Mouse (Mus musculus): ENCODE results near the gene Mri1.

Mri1 gene

DNA sequence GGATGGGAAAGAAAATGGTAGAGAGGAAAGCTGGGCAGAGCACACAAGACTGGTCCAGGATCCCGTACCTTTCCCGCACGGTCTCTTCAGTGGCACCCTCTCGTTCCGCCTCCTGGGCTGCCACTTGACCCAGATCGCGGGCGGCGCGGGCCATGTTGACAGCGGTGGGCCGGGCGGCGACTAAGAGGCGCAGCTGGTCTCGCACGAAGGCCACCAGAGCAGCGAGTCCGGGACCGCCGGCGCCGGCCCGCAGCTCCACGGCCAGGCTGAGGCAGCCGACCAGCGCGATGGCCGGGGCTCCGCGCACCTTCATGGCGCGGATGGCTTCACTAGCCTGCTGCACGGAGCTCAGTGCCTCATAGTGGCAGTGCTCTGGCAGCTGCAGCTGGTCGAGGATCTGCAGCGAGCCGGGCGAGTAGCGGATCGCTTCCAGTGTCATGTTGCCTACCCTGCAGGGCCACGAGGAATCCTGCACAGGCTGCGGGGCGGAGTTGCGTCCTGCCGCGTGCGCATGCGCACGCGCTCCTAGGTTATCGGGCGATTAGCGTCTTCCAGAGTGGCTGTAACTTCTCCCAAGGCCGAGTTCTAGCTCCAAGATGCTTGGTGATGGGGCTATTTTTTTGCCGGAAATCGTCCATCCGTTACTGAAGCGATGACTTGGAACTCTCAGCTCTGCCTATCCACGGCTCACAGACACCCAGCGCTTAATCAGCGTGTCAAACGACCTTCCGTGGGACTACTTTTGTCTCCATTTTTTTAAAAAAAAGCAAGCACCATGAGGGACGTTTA, at the start of gene Mri1:
Gene Mri1, minus strand, starts transcription at position 505 of the 789 bp plus-strand sequence.
- peak; percentile 94 for DNase-seq

DNA sequence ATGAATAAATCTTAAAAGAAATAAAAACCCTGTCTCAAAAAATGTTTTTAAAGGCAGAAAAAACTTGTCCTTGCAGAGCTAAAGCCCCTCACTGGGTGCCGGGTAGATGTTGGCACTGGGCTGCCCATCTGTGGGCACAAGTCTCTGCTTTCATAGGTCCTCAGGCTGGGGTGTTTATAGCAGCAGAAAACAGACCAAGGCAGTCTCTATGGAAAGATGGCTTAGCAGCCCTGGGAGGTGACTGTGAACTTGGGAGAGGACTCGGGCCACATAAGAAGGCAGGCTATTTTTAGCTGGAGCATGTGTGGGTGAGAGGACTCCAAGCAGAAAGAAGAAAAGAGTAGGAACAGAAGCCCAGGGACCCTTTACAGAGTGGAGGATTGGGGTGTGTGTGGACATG, 46.8 kb upstream of the Mri1 start:
- DNase-seq, result no peak

DNA sequence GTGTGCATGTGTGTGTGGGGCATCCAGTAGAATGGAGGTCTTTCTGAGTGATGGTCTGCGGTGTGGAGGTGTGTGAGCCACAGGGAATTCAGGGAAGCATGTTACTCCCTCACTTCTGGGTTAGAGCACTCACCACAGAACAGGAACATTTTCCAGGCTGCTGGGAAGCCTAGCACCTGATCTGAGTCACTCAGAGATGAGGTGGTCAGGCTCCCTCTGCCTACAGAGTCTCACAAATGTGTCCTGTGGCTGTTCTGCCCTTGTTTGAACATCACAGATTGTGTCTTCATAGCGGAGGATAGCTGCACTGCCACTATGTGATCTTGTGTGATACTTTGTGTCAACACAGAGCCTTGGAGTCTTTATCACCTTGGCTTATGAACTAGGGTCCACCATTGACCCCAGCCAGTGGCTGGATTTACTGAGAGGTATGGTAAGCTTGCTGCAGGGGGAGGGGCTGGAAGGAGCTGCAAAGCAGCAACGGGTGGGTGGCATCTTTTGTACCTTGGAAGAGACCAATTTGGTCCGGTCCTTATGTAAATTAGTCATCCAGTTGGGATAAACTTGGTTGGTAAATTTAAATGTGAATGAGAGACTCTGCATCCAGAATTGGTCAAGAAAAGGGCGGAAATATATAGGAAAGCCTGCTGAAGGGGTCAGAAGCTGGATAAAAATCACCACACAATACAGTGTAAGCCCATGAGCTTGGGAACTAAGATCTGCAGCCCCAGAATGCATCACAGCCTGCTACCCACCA, 40.1 kb upstream of the Mri1 start:
- DNase-seq, result no peak

DNA sequence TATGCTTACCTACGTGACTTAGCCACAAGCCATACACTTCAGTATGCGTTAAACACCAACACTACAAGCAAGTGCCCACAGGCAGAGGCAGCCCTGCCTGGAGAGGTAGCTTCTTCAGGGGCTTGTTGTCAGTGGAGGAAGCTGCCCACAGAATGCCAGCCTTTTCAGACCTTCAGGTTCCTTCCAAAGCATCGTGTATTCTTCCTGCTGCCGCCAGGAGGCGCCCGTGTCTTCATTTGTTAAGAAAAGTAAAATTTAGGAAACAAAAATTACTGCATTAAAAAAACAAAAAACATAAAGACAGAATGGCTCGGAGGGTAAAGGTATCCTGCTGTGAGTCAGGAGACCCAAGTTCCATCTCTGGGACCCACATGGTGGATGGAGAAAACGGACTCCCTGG, 34.6 kb upstream of the Mri1 start:
- peak; percentile 61 for DNase-seq

DNA sequence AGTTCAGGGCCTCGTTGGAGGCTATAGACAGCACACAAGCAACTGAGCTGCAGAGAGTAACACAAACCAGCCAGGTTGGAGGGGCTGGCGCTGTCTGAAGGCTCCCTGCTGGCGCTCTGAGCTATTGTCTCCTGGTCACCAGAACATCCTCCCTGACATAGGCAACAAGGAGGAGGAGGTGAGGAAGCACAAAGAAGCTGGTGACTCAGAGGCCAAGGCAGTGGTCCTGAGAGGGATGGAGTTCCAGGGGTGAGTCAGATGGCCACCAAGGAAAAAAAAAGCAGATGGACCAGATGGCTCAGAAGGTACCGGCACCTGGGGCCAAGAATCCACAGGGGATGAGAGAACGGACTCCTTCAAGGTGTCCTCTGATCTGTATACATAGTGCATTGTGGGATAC, 34.0 kb upstream of the Mri1 start:
- DNase-seq, result no peak

DNA sequence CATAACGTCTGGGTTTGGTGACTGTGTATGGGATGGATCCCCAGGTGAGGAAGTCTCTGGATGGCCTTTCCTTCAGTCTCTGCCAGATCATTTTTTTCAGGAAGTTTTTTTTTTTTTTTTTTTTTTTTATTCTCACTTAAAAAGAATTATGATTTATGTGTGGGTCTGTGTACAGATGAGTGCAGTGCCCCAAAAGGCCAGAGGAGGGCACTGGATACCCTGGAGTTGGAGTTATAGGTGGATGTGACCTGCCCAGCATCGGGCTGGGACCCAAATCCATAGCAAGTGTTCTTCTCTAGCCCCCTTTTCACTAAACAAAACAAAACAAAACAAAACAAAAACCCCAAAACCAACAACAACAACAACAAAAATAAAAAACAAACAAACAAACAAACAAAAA, 31.8 kb upstream of the Mri1 start:
- no peak for DNase-seq

DNA sequence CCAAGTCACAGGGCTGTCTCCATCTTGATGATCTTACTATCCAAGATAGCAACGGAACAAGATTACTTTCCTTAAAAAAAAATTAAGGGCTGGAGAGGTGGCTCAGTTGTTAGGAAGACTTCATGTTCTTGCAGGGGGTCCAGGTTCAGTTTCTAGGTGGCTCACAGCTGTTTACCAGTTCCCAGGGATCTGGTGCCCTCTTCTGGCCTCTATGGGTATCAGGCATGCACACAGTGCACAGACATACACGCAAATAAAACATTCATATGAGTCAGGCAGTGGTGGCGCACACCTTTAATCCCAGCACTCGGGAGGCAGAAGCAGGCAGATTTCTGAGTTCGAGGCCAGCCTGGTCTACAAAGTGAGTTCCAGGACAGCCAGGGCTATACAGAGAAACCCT, 28.5 kb upstream of the Mri1 start:
- peak; percentile 45 for DNase-seq

DNA sequence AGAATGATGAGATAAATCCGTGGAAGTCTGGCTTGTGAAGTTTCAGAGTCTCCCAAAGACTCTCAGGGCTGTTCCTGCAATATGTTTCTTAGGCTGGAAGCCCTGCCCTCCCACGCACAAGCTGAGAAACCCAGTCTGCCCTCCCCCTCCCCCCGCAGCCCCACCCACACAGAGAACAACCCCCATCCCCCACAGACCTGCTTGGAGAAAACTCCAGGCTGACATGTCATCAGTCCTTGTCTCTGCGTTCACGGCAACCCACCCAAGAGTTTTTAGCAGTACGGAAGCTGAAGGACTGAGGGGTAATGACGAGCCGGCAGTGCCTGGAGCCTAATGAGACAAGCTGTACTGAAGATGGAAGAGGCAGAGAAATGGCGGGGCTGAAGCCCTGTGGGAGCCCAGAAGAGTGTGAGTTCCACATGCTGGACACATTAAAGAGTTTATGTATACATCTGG, 27.5 kb upstream of the Mri1 start:
- DNase-seq, result peak; percentile 38

DNA sequence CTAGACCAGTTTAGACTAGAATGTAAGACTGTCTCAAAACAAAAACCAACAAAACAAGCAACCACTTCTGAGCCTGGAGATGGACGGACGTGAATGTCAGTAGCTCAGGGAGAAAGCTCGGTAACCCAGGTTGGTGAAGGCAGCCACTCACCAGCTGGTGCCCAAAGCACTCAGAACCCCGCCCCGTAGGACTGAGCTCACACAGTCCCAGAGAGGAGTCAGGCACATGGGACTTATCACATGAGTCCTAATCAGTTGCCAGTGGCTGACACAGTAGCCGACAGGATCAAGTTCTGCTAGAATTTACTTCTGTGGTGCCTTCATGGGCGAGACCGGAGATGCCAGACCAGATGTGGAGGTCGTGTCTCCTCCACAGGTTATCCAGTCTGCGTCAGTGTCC, 23.7 kb upstream of the Mri1 start:
- no peak for DNase-seq

DNA sequence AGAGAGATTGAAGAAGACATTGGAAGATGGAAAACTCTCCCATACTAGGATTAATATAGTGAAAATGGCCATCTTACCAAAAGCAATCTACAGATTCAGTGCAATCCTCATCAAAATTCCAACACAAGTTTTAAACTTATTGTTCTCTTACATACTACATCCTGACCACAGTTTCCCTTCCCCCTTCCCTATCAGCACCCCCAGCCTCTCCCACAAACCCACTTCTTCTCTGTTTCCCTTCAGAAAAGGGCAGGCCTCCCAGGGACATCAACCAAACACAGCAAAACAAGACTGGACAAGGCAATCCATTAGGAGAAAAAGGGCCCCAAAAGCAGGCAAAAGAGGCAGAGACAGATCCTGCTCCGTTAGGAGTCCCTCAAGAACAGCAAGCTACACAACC, 19.3 kb upstream of the Mri1 start:
- DNase-seq, result no peak

DNA sequence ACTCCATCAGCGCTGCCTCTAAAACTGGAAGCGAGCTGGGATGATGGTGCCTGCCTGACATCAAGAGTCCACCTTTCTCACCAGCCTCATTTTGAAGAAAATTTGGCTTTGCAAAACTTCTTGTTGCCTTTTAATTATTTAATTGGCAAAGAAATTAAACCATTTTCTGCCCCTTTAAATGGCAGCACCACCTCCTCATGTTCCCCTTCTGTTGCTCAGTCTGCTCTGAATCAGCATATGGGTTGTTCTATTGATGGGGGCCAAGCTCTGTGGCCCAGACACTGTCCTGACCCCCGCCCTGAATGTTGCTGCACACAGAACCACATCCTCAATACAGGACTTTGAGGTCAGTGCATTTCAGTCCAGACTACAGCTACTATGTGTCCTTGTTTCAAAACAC, 16.8 kb upstream of the Mri1 start:
- no peak for DNase-seq

DNA sequence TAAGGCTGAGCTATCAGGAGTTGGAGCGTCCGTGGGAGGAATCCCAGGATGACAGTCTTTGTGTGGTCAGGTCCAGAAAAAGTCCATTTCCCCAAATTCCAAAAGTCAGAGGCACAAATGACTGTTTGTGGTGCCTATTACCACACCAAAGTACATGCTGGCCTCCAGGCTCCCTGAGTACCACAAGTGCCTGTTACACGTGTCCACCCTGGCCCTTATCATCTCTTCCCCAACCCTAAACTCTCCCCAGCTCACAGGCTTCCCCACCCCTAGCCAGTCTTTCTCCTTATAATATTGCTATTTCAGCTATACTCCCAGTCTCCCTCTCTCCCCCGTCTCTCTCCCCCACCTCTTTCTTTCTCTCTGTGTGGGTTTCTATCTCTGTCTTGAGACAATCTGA, 15.2 kb upstream of the Mri1 start:
- no peak for DNase-seq

DNA sequence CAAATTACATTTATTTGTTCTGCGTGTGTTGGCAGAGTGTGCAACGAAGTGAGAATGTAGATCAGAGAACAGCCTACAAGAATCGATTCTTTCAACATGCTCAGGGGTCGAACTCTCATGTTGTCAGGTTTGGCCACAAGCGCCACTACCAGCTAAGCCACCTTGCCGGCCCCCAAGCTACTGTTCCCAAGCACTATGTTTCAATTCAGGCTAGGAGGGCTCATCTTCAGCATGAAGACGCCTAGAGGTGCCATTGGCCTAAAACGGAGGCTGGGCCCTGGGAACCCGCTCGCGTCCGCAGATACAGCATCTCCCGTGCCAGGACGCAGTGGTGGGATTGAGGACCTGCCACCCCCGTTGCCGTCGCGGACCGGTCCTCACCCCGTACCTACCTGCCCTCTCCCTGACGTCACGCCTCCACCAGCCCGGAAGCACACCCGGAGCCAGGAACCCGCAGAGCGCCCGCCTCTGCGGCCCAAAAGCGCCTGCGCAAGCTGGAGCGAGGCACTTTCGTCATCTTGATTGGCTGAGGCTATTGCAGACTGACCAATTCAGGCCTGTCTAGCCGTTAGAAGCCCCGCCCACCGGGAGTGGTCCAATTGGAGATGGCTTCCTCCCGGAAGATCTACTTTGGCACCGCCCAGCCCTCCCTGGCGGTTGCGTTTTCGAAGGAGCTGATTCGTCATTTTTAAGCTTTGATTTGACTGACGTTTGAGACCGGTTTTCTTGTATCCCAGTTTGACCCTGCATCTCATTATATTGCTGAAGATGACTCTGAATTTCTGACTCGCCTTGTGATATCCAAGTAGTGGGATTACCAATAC, 13.0 kb upstream of the Mri1 start, which contains the start of gene Ccdc130:
Gene Ccdc130, minus strand, starts transcription at position 431 of the 824 bp plus-strand sequence.
- peak; percentile 100 for DNase-seq

DNA sequence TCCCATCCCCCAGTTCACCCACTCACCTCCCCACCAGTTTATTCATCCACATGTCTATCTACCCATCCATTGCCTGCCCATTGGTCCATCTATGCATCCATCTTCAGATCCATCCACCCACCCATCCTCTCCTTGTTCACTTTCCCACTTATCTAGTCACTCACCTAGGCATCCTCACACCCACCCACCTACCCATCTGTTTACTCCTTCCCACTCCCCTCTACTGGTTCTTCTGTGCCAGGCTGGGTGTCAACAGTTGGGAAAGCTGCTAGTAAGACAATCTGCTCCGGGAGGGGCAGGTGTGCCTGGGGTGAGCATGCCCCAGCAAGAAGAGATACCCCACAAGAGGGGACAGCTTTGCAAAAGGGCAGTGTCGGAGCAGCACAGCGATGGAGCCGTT, 4.0 kb upstream of the Mri1 start:
- no peak for DNase-seq

DNA sequence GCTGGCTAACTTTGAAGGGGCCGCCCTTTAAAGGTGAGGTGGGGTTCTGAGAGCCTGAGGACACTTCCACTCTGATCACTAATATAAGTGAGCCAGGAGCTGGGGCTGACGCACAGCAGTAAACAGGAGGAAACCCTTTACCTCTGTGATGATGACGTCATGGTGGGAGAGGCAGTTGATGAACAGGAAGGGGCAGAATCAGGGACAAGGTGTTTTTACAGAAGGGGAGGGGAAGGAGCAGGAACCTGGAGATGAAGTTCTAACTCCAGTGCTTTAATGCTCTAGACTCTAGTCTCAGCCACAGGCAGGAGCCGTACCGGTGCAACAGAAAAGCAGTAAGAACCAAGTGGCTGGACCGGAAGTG, 686 bp downstream of the Mri1 start:
- DNase-seq, result peak; percentile 37

DNA sequence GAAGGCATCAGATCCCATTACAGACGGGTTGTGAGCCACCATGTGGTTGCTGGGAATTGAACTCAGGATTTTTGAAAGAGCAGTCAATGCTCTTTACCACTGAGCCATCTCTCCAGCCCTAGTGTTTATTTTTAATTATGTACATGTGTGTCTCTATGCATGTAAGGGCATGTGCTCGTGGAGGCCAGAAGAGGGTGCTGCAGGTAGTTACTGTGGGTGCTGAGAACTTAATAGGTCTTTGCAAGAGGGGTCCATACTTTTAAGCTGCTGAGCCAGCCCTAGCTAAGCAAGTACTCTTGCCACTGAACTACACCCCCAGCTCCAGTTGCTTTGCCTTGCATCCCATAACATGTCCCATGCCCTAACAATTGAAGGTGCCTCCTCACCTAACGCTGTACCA, 1.3 kb downstream of the Mri1 start:
- DNase-seq, result no peak

DNA sequence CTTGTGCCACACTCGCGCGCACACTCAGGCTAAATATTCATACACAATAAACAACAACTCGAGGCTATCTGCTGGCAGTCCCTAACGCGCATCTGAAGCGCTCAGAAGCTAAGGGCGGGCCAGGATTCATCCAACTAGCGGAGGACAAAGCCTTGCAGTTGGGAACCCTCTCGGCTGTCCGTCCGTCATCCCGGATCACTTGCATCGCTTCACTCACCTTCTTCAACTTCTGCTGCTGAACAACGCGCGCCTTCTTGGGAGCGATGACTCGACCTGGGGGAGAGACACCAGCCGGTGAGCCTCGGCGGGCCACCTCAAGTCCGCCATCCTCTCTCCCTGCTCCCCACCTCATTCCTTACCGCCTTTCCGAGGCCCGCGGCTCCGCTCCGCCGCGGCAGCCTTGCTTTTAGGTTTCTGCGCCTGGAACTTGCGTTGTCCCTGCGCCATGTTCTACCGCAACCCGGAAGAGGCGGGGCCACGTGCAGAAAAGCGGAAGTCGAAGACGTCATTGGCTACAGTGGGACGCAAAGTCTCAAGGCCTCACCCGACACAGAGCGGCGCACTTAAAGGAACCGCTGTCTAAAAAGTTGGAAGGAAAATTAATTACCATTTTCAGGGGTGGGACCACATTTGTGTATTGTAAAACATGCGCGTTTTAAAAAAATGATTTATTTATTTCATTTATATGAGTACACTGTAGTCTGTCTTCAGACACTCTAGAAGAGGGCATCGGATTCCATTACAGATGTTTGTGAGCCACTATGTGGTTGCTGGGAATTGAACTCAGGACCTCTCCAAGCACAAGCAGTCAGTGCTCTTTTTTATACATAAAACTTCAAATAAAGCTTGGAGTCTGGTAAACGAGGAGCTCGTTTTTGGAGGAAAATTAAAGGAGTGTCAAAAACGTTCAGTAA, 7.6 kb downstream of the Mri1 start, which contains the start of gene D8Ertd738e:
Gene D8Ertd738e, minus strand, starts transcription at position 463 of the 914 bp plus-strand sequence.
- DNase-seq, result peak; percentile 90

DNA sequence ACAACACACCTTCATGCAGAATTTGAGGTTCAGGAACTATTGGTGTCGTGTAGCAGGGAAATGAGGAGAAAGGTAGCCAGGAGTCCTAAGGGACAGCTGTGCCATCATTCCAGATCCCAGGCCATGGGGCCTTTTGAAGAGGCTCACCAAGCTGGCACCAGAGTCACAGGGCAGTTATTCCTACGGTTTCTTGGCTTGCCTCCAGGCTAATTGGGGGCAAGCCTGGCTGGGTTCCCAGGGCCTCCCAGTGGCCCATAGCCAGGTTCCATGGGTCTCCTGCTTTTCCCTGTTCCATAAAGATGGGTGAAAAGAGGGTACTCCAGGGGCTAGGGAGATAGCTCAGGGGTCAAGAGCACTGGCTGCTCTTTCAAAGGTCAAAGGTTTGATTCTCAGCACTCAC, 15.3 kb downstream of the Mri1 start:
- DNase-seq, result no peak

DNA sequence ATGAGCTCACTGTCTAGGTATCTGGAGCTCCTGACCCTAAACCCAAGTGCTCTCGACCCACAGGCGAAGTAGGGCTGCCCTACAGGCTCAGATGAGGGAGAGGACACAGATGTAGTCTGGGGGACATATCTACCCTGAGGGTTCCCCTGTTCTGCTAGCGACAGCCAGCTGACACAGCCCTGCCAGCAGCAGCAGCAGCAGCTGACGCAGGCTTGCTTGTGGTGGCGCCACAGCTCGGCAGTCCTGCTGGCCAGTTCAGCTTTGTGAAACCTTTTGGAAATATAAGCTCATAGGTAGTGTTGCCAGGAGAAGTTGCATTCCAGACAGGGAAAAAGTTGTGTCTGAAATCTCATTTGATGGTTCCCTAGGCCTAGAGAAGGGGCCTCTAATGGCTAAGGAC, 16.0 kb downstream of the Mri1 start:
- DNase-seq, result no peak

DNA sequence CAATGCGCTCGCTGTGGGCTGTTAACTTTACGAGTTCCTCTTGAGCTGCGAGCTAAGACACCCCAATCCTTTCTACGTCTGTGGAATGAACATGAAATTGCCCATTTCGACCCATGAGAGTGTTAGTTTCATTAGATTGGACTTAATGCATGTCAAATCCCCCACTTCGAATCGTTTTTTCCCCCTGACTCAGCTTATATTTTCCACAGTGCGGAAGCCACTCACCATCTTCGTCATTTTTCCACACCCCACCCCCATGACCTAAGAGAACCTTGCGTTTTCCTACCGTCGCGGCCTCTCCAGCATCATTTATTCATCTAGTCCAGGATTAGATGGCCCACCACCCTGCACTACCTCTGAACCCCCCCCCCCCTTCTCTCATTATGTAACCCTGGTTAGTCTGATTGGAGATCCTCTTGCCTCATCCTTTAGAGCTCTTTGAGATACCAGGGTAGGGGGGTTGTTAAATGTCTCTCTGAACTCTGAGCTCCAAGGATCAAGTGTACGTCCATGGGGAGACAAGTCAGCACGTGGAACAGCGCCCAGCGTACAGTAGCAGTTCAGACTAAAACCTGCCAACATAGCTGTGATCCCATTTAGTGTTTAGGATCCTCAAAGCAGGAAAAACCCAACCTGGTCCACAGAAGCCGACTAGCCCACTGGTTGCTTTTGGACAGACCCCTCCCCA, 19.4 kb downstream of the Mri1 start:
- DNase-seq, result no peak

DNA sequence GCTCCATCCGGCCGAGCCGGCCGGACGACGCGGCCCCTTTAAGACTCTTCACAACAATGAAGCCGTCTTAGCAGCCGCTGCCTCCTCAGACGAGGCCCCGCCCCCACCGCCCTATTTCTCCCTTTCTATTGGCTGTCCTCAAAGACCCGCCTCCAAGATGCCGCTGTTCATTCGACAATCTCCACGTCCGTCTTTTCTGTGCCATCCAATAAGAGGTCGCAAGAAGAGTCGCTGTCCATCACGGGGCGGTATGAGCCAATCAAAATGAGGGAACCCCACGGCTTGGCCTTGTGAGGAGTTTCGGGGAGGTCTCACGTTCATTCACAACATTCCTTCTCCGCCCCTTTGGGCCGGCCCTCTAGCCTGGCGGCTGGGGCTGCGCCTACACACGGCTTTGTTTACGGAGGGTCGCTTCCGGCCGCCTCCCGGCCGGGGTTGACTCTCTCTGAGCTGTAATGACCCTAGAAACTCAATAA, 20.1 kb downstream of the Mri1 start, which contains the start of gene Zswim4:
Gene Zswim4, minus strand, starts transcription at position 58 of the 476 bp plus-strand sequence.
- peak; percentile 97 for DNase-seq

Data from liver (tissue).